ENCODE assay signal across 8 mouse cellular contexts in genomic region chr8:110969910-110970770, GRCm38 (mm10). TPM values are rescaled to one million over a fixed set of nuclear protein-coding genes. Genes with fewer than 3 reads are reported as not detected.
DNase-seq lines count a peak whose midpoint lies in the region; ATAC-seq and TF ChIP-seq lines count a peak whose summit lies in the region.

No protein-coding gene starts in this region.

- peak; percentile 91 for ATAC-seq in embryonic facial prominence, embryonic 12.5 days (ENCODE audit: insufficient number of reproducible peaks, insufficient read depth, low FRiP score, low TSS enrichment)
- ATAC-seq in intestine, postnatal 0 days = peak; percentile 95
- ATAC-seq in megakaryocyte-erythroid progenitor cell, adult 5-6 weeks (replicated peaks; ENCODE audit: low FRiP score, low TSS enrichment, poor library complexity, severe bottlenecking) = peak; percentile 91

- H3K9ac ChIP-seq in embryonic facial prominence, embryonic 12.5 days = peak overlapping the region; percentile 50
- H3K9ac ChIP-seq in intestine, postnatal 0 days (ENCODE audit: low read depth, low read length) = peak overlapping the region; percentile 66

- H3K27ac ChIP-seq in embryonic facial prominence, embryonic 12.5 days = peak overlapping the region; percentile 47; the same call in 1 of the 2 replicates
- H3K27ac ChIP-seq in intestine, postnatal 0 days (ENCODE audit: low read depth, low read length) = no peak overlapping the region

- DNase-seq in adrenal gland, postnatal 4 days (ENCODE audit: low spot score in 2 of 2) = peak; percentile 76 to 80
- DNase-seq in heart, adult 11 months = peak; percentile 100
- peak; percentile 93 to 97 for DNase-seq in left cerebral cortex, postnatal 25 days (ENCODE audit: low spot score in 2 of 2)
- DNase-seq in right cerebral cortex, postnatal 10 days (ENCODE audit: low spot score in 2 of 2) = peak; percentile 96 to 97
- peak; percentile 47 for DNase-seq in urinary bladder, postnatal 10 days (ENCODE audit: low spot score)

- peak overlapping the region; percentile 61 for H3K4me2 ChIP-seq in embryonic facial prominence, embryonic 12.5 days (replicated peaks)
- peak overlapping the region; percentile 91 for H3K4me2 ChIP-seq in intestine, postnatal 0 days (replicated peaks; ENCODE audit: low read depth)

- H3K36me3 ChIP-seq in embryonic facial prominence, embryonic 12.5 days = peaks cover 53% of the 10 kb centered on the region
- peaks cover 11% of the 10 kb centered on the region for H3K36me3 ChIP-seq in intestine, postnatal 0 days (ENCODE audit: control insufficient read depth, insufficient read depth)

- no peaks in the 10 kb centered on the region for H3K27me3 ChIP-seq in embryonic facial prominence, embryonic 12.5 days
- no peaks in the 10 kb centered on the region for H3K27me3 ChIP-seq in intestine, postnatal 0 days (replicated peaks; ENCODE audit: control insufficient read depth, insufficient read depth, low read length)

- H3K9me3 ChIP-seq in embryonic facial prominence, embryonic 12.5 days = no peaks in the 10 kb centered on the region
- H3K9me3 ChIP-seq in intestine, postnatal 0 days (ENCODE audit: control insufficient read depth) = no peaks in the 10 kb centered on the region

- WGBS in embryonic facial prominence, embryonic 12.5 days = 5% methylated on average over 45 of the region's 45 CpGs
- 8% methylated on average over 45 of the region's 45 CpGs for WGBS in intestine, postnatal 0 days

- H3K4me3 ChIP-seq in embryonic facial prominence, embryonic 12.5 days = peak overlapping the region; percentile 37
- H3K4me3 ChIP-seq in intestine, postnatal 0 days (ENCODE audit: low read depth, low read length) = peak overlapping the region; percentile 54

- no peaks in the 10 kb centered on the region for H3K4me1 ChIP-seq in embryonic facial prominence, embryonic 12.5 days
- H3K4me1 ChIP-seq in intestine, postnatal 0 days (replicated peaks; ENCODE audit: control insufficient read depth, insufficient read depth, low read length) = 0 out of 2 replicates have a peak, but pooled peaks cover 3% of the 10 kb centered on the region

- TF ChIP-seq CTCF in intestine, postnatal 0 days (IDR thresholded peaks at IDR 0.05; ENCODE audit: low read depth) = no peak

- intact Hi-C loops in left cerebral cortex, postnatal 25 days (cut with DNase I) = loop anchor here (5.0 kb wide), 1 partner anchor 53 kb away; the partner anchor contains the start of gene St3gal2

RNA-seq across cellular contexts. Expression of gene Ddx19a, which starts 27.5 kb away (rescaled TPM):
- 10 to 100 TPM; 55.4 to 62.8 TPM for total RNA-seq in adrenal gland, postnatal 4 days (2021)
- polyA plus RNA-seq in embryonic facial prominence, embryonic 12.5 days (2016; fragmentation: Nextera tagmentation; extraction: Ambion mirVana) = 14.1 and 16.8 TPM in 2 replicates
- 8.0 and 8.9 TPM in 2 replicates for polyA plus RNA-seq in intestine, postnatal 0 days (2015; fragmentation: Nextera tagmentation; extraction: Ambion mirVana)
- total RNA-seq in left cerebral cortex, postnatal 25 days (2021) = 10 to 100 TPM; 30.9 to 31.1 TPM
- 81.6 and 89.6 TPM in 2 replicates for total RNA-seq in megakaryocyte-erythroid progenitor cell, adult 5-6 weeks (2014; fragmentation: Nextera tagmentation)
- total RNA-seq in megakaryocyte-erythroid progenitor cell, adult 5-6 weeks (2017) = 55.9 and 74.1 TPM in 2 replicates

RNA-seq across cellular contexts. Expression of gene St3gal2, which starts 50.4 kb away (rescaled TPM):
- 10 to 100 TPM; 26.8 to 30.5 TPM for total RNA-seq in adrenal gland, postnatal 4 days (2021)
- polyA plus RNA-seq in embryonic facial prominence, embryonic 12.5 days (2016; fragmentation: Nextera tagmentation; extraction: Ambion mirVana) = 44.6 and 45.5 TPM in 2 replicates
- polyA plus RNA-seq in intestine, postnatal 0 days (2015; fragmentation: Nextera tagmentation; extraction: Ambion mirVana) = 4.9 and 5.1 TPM in 2 replicates
- total RNA-seq in left cerebral cortex, postnatal 25 days (2021) = 10 to 100 TPM; 86.2 to 88.7 TPM
- 12.5 and 13.1 TPM in 2 replicates for total RNA-seq in megakaryocyte-erythroid progenitor cell, adult 5-6 weeks (2014; fragmentation: Nextera tagmentation)
- total RNA-seq in megakaryocyte-erythroid progenitor cell, adult 5-6 weeks (2017) = 2.0 and 17.0 TPM in 2 replicates

Comparison
In these comparisons a context has a peak if more than half of its experiments do, and no peak if none do; other contexts are left out.
1. DNase-seq: peak in every context shown above with its lines; median percentile 100 in heart, adult 11 months; 96 in right cerebral cortex, postnatal 10 days; 95 in left cerebral cortex, postnatal 25 days; 78 in adrenal gland, postnatal 4 days; 47 in urinary bladder, postnatal 10 days.